Mouse (Mus musculus): ENCODE data around the gene Dkkl1.
A peak's percentile ranks its signal among the peaks of the same experiment; 100 is the strongest.

Dkkl1 gene

DNA sequence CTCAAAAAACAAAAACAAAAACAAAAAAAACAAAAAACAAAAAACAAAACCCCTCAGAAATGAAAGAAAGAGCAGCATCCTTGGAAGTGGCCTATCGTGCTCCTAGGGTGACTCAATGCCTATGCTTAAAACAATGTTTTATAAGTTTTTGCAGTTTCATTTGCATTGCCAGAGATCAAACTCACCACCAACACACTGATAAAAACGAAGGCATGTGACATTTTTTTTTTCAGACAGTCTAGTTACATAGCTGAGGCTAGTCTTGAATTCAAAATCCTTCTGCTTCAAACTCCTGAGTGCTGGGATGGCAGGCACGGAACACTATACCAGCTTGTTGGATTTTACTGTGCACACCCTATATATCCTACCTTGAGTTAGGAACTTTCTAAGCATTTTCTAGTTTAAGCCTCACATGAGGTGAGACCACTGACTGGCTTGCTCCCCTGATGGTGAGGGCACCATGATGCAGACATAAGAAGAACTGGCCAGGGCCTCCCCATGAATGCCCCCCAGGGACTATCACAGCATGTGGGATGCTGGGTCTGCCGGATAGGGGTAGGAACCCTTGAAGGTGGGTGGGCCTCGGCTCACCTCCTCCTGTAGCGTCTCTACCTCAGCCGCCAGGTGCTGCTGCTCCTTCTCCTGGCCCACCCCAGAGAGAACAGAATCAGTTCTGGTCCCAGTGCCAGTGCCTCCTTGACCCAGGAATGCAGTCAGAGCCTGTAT, 19.2 kb downstream of the Dkkl1 start:
- no peak for DNase-seq

DNA sequence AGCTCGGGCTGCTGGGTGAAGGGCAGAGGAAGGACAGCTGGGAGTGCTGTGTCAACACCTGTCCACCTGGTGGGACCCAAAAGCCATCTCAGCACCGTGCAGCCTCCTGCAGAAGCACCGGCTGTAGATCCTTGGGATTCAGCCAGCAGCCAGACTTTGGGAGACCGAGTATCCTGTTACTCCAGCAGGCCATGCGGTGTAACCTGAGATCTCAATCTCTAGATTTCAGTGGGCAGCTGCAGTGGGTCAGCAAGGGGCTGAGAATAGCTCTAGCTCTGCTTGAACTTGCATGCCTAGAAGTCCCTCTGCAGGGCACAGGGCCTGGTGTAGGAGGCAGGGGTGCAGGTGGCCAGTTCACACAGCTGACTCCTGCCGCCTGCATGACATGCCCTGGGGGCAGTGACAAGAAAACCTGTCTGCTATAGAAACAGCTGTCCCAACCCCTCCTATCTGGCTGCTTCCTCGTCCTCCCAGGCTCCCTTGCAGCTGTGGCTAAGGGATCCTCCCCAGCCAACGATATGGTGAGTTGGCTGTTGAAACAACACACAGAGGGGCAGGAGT, 20.1 kb downstream of the Dkkl1 start:
- DNase-seq, result no peak

DNA sequence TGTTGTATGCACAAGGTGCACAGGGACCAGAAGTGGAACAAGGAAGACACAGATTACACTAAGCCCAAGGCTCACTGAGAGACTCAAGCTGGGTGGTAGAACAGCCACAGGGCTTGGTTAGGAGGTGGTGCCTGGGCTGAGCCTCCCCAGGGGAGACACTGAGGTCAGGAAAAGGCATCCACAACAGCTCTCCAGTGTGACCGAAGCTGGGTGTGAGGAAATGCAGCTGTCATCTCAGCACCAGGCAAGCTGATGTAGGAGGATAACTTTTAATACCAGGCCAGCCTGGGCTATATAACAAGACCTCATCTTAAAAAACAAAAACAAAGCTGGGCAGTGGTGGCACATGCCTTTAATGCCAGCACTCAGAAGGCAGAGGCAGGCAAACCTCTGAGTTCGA, 20.8 kb downstream of the Dkkl1 start:
- no peak for DNase-seq

DNA sequence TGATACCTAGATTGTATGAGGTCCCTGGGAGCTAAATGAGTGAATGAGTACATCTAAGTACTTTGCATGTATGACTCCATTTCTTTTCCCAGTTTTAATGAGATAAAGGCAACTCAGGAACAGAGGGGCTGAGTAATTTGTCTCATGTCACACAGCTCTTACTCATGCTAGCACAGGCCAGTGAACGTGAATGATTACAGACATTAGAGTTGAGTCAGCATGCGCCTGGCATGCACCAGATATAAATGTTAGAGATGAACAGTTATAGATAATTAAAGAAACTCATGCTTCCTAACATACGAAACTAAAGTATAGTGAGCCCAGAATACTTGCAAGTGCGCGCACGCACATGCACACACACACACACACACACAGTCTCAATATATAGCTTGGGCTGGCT, 21.8 kb downstream of the Dkkl1 start:
- no peak for DNase-seq

DNA sequence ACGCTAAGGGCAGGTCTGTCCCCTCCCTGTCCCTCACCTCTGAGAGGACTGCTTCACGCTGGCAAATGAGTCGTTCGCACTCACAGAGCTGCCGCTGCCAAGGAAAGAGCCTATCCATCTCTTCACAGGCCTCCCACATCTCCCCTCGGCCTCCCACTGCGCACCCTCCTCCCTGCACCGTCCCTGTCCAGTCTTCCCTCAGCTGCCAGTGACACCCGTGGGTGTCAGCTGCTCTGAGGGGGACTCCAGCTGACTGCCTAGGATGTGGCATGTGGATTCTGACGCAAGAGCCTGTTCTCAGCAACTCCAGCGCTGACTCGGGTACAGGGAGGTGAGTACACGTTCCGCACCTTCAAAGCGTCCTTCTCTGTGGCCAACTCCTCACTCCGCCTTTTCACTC, 22.3 kb downstream of the Dkkl1 start:
- no peak for DNase-seq

DNA sequence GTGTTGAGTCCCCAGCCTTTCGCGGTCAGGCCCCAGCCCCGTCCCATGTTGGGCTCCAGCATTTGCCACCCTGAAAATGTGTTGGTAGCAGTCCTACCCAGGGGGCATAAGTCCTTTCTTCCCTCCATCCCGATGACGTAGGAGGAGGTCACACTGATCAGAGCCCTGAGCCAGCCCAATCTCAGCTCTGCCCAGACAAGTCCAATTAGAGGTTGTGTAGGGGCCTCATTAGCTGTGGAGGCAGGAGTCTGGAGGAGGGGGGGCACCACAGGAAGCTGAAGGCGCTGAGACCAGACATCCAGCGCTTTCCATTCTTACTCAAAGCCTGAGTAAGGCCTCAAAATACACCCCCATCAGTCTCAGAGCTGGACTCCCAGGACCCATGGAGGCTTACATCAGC, 26.0 kb downstream of the Dkkl1 start:
- DNase-seq, result no peak

DNA sequence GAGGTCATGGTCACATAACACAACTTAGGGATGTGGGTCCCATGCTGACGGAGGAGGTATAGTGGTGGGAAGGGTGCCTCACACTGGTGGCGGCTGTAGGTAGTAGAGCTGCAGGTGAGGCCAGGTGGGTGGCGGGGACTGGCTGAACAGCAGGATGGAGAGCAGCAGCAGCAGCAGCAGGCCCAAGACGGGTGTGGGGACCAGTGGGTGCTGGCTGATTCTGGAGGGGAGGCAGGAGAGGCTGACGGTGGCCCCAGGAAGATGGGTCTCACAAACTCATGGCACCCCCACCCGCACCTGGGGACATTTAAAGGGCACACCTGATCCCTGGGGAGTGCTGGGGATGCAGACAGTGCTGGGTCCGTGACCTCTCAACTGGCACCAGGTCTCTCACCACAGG, 28.3 kb downstream of the Dkkl1 start:
- no peak for DNase-seq

DNA sequence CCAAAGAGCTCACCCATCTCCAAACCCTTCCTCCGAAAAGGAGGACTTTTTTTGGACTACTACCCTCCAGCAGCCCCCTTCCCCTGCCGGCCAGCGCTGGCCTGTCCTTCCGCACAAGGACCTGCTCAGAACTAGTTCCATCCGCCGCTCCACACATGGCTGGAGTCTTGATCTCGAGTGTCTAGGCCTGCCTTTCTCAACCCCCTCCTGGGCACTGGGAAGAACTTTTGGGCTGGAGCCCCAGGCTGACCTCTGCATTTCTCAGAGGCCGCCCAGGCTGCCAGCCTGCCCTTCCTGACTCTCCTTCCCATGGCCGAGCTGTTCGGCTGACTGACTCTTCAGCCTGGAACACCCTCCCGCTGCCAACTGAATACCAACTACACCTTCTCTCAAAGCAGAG, 29.3 kb downstream of the Dkkl1 start:
- peak; percentile 40 to 41 for DNase-seq

DNA sequence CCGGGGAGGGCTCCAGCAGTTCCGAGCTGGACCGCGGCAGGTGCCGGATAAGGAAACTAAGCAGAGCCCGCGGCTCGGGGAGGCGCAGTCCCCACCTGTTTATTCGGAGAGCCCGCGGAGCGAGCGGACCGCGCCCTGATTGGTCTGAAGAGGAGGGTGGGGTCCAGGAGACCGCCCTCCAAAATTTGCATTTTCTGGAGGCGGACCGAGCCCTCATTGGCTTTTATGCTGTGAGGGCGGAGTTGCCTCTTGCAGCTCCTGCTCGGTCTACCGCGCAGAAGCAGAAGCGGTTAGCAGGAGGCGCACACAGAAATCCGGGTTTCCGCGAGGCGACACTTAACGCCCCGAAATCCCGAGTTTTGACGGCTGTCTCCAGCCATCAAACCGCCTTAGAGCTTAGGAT, 29.7 kb downstream of the Dkkl1 start:
- DNase-seq, result peak; percentile 92 to 94

DNA sequence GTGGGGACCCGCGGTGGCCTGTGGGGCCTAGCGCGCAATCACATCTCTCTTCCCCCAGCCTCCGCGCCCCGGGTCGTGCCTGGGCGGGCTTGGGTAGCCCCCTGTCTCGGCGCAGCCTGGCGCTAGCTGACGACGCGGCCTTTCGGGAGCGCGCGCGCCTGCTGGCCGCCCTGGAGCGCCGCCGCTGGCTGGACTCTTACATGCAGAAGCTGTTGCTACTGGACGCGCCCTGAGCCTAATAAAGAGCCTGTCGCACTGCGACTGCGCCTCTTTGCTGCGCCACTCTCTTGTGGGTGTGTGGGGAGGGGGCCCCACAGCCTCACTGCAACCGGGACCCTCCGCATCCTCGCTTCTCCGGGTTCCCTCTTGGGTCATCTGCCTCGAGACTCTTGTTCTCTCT, 30.4 kb downstream of the Dkkl1 start:
- peak in 1 of 2 experiments; percentile 38 for DNase-seq

DNA sequence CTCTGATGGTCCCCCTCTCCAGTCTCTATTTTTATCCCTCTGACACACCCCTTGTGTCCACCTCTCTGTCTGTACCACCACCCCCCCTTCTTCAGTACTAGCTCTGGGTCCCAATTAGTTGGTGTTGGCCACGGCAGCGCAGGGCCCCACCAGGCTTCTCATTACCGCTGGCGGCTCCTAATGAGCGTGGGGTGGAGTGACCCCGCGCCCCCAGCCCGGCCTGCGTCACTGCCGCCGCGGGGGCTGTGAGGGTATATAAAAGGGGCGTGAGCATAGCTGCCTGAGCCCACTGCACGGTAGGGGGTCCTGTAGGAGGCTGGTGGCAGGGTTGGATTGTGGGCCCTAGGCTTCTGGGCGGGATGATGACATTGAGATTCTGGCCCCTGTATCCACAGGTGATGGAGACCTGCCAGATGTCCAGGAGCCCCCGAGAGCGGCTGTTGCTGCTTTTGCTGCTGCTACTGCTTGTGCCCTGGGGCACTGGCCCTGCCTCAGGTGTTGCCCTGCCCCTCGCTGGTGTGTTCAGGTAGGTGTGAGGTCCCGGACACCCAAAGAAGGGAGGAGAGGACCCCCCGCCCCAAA, 31.0 kb downstream of the Dkkl1 start, which contains the start of gene Pth2:
Gene Pth2, plus strand, starts transcription at position 100 of the 582 bp plus-strand sequence.
- DNase-seq, result no peak

DNA sequence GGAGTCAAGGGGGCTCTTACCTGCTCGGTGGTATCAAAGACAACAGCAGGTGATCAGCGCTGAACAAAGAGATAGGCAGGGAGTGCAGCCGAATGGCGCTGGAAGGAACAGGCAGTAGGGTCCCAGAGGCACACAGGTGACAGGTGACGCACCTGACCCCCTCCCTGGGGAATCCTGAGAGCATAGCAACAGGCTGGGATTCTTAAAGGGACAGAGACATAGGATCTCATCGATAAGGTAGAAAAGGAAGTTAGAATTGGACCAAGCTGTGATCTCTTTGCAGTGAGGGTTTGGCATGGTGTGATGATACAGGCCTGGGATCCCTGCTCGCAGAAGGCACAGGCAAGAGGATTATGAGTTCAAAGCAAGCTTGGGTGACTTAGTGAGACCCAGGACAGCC, 32.5 kb downstream of the Dkkl1 start, which contains the start of gene Gfy:
Gene Gfy, minus strand, starts transcription at position 101 of the 400 bp plus-strand sequence.
- DNase-seq, result no peak

DNA sequence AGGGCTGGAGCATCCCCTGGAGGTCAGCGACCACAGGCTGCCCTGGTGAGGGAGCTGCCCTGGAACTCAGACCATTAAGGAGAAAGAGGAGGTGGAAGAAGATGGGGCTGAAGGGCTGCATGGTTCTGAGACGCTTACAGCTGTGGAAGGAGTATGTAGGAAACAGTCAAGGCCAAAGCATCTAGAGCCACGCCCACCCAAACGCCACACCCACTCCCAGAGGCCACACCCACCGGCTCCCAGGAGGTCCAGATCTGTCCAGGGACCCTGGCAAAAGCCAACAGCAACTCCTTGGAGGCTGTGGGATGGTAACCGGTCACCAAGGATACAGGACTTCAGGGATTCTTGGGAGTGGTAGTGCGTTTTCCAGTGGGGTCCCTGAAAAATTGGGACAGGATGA, 33.4 kb downstream of the Dkkl1 start:
- DNase-seq, result no peak

DNA sequence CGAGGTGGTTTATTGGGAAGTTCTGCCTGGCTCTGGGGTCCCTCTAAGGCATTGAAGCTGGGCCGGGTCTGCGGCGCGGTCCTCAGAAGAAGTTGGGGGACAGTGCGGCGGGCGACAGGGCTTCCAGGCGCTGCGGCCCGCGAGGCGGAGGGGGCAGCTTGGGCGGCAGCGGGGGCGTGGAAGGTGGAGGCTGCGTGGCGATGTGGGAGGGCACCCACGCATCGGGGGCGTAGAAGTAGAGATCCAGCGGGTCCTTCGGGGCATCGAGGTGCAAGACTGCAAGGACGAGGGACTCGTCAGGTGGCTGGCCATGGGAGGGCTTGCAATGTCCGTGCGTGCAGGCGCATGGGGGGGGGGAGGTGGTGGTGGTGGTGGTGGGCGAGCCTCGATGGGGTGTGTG, 35.6 kb downstream of the Dkkl1 start:
- no peak for DNase-seq

DNA sequence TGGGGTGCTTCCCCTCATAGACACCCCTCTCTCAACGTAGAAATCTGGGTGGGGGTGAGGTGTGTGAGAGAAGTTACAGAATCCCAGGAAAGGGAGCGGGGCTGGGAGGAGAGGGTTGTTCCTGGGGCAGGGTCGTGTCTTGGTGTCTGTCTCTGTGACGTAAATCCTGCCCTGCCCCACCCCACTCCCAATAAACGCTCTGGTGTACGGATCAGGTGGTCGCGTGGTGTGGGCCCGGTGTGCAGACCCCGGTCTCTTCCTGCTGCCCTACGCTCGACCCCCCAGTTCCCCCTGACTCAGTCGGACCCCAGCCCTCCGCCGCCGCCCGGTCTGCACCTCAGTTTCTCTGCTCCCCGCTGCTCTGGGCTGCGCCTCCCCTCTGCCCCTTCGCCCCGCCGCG, 36.0 kb downstream of the Dkkl1 start:
- DNase-seq, result no peak

DNA sequence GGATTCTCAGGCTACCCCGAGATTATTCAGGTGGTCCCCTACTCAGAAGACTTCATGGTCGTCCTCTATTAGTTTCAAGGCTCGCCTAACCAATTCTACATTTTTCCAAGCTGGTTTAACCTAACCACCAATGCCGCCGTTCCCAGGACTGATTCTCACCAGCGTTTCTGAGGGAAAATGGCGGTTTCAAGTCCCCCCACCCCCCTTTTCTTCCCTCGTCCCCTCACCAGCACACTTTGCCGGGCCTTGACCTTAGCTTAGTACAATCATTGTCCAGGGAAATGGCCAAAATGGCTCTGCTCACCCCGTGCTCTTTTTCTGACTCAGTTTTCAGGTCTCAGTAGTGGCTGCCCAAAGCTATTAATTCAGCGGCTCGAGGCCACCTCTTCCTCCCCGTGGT, 36.5 kb downstream of the Dkkl1 start:
- no peak for DNase-seq

DNA sequence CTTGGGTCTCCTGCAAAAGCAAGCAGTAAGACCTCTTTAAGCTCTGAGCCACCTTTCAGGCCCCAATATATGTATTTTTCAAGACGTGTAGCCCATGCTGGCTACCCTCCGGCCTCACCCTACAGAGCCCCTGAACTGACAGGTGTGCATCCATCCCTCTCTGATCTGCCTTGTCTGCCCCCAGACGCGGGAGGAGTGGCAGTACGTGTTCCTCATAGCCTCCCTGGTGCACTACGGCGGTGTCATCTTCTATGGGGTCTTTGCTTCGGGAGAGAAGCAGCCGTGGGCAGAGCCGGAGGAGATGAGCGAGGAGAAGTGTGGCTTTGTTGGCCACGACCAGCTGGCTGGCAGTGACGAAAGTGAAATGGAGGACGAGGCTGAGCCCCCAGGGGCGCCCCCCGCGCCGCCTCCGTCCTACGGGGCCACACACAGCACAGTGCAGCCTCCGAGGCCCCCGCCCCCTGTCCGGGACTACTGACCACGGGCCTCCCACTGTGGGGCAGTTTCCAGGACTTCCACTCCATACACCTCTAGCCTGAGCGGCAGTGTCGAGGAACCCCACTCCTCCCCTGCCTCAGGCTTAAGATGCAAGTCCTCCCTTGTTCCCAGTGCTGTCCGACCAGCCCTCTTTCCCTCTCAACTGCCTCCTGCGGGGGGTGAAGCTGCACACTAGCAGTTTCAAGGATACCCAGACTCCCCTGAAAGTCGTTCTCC, 37.2 kb downstream of the Dkkl1 start:
- no peak for DNase-seq

DNA sequence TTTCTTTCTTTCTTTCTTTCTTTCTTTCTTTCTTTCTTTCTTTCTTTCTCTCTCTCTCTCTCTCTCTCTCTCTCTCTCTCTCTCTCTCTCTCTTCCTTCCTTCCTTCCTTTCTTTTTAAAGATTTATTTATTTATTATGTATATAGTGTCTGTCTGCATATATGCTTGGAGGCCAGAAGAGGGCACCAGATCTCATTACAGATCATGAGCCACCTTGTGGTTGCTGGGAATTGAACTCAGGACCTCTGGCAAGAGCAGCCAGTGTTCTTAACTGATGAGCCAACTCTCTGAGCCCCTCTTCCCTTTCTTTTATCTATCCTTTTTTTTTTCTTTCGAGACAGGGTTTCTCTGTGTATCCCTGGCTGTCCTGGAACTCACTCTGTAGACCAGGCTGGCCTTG, 38.2 kb downstream of the Dkkl1 start:
- DNase-seq, result peak in 1 of 2 experiments; percentile 24

DNA sequence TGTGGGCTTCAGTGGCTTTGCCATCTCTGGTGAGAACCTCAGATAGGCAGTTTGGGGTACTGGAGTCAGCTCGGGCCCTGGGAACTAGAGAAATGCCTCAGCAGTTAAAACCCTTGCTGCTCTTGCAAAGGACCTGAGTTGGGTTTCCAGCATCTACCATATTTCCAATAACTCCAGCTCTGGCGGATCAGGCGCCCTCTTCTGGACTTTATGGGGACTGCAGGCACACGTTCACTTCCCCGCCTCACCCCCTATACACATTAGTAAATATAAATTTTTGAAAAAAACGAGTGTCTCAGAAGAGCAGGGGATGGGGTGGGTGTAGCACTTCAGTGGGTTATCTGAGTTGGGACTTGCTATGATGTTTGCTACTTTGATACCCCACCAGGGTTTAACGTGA, 39.0 kb downstream of the Dkkl1 start:
- peak in 1 of 2 experiments; percentile 50 for DNase-seq

DNA sequence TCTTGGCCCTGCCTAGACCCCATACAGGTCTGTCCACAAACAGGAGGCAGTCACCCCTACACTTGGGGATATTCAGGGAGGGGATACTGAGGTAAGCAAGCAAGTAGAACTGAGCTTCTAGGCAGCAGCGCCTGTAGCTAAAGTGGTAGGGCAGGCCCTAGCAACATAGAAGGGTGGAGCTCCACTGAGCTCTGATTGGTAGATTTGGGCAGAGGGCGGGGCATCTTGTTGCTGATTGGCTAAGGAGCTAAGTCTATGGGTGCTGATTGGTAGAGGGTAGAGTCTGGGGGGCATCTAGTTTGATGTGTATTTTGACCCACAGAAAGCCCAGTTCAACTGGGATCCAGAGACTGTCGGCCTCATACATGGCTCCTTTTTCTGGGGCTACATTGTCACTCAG, 42.5 kb downstream of the Dkkl1 start:
- DNase-seq, result no peak

DNA sequence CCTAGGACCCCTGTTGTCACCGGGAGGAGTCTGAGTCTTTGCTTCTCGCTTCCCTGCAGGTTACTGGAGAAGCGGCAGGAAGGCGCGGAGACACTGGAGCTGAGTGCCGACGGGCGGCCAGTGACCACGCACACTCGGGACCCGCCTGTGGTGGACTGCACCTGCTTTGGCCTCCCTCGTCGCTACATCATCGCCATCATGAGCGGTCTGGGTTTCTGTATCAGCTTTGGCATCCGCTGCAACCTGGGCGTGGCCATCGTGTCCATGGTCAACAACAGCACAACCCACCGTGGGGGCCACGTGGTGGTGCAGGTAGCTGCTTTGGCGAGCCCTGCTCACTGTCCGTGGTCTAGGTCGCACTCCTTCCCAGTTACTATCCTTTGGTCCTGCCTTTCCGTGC, 43.3 kb downstream of the Dkkl1 start:
- DNase-seq, result no peak

DNA sequence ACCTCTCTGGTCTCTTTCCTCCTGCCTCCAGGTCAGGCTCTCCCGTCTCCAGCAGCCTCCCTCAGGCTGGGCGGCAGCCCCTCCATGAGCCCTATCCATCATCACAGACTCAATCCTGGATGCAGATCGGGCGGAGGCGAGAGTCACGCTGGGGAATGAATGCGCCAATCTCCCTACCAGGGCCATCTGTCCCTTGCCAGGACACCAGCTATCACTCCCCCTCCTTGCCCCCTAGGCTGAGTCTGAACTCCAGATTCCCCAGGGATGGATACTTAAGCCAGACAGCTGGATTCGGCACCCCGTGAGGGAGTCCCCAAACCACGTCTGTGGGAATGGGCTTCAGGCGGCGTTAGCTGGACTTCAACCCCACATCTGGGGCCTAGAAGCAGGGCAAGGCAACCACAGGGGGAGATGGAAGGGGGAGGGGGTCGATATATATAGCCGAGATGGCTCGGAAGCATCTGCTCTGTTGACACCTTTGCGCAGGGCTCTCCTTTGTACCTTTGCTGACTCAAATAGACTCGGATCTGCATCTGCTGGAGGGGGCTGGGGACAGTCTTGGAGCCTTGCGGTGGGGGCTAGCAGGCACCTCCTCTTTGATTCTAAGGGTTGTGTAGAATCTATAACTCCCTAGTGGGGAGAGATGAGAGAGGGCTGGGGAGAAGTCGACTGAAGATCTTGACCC, 44.0 kb downstream of the Dkkl1 start:
- no peak for DNase-seq

DNA sequence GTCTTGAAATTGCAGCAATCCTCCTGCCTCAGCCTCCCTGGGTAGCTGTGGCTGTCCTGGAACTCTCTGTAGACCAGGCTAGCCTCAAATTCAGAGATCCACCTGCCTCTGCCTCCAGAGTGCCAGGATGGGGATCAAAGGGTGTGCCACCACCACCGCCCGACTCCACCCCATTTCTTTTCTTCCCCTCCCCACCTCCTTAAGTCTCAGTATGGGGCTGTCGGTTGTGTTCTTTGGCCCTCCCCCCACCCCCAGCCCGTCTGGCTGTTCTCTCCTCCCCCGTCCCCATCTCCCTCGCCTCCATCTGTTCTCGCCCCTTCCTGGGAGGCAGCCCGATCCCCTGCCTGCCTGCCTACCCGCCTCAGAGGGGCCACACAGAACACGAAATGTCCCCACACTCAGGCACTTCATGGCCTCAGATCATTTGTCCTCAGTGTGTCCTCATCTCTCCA, 45.0 kb downstream of the Dkkl1 start:
- no peak for DNase-seq

Measured in kidney, postnatal 36 days (tissue).